Comparison of ENCODE assay signal across 28 mouse cellular contexts in the genomic region with DNA sequence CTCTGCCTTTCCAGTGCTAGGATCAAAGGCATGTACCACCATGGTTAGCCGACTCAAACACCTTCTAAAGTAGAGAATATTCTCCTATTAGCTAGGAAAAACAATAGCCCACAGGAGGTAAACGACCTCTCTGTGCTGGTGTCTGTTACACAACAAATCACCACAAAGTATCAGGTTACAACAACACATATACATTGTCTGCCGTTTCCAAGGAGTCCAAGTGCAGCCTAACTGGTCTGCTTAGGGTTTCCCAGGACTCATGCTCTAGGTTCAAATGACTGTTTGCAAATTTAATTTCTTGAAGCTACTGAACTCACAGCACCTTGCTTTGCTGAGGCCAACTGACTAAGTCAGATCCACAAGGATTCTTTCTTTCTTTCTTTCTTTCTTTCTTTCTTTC. TPM values are rescaled to one million over a fixed set of nuclear protein-coding genes. Genes with fewer than 3 reads are reported as not detected.
DNase-seq lines count a peak whose midpoint lies in the region; ATAC-seq lines count a peak whose summit lies in the region.
"Had no signal": no experiment of that assay in that cellular context is flagged by ENCODE, and none has a peak within 500 bp of the region (broad histone marks: within the 10 kb centered on the region; RNA-seq: fewer than 3 reads in every experiment).

No protein-coding gene starts in this region.

- peak overlapping the region; percentile 70; the same call in 1 of the 2 replicates for H3K27ac ChIP-seq in kidney, embryonic 15.5 days
- H3K27ac ChIP-seq in limb, embryonic 11.5 days (replicated peaks; ENCODE audit: low read depth, low read length) = no peak overlapping the region
- H3K27ac ChIP-seq: embryonic facial prominence, embryonic 12.5 days; forebrain, embryonic 13.5 days; heart, embryonic 15.5 days; hindbrain, embryonic 15.5 days; limb, embryonic 12.5 days; liver, embryonic 12.5 days; midbrain, embryonic 13.5 days; neural tube, embryonic 12.5 days had no signal

- peak; percentile 72 for ATAC-seq in kidney, embryonic 15.5 days (replicated peaks; ENCODE audit: low FRiP score)
- peak; percentile 60; the same call in 1 of the 2 replicates for ATAC-seq in limb, embryonic 11.5 days (ENCODE audit: insufficient number of reproducible peaks, low FRiP score, low TSS enrichment, low read depth)
- ATAC-seq: forebrain, embryonic 13.5 days; liver, embryonic 12.5 days; midbrain, embryonic 13.5 days had no signal

- intact Hi-C loops in heart, postnatal 10 days (cut with DNase I) = no loop called here

- no peak overlapping the region for H3K4me3 ChIP-seq in kidney, embryonic 15.5 days (replicated peaks)
- H3K4me3 ChIP-seq in limb, embryonic 11.5 days (ENCODE audit: low read depth, low read length) = no peak overlapping the region
- H3K4me3 ChIP-seq: embryonic facial prominence, embryonic 12.5 days; erythroblast, embryonic 14.5 days; forebrain, embryonic 13.5 days; heart, embryonic 15.5 days; hindbrain, embryonic 15.5 days; limb, embryonic 12.5 days; liver, embryonic 12.5 days; midbrain, embryonic 13.5 days; neural tube, embryonic 12.5 days had no signal

- H3K27me3 ChIP-seq in kidney, embryonic 15.5 days = peaks cover 2% of the 10 kb centered on the region
- 0 out of 2 replicates have a peak, but pooled peaks cover 4% of the 10 kb centered on the region for H3K27me3 ChIP-seq in limb, embryonic 11.5 days (ENCODE audit: control insufficient read depth, insufficient read depth, low read length)

- peaks cover 16% of the 10 kb centered on the region for H3K36me3 ChIP-seq in kidney, embryonic 15.5 days
- no peaks in the 10 kb centered on the region for H3K36me3 ChIP-seq in limb, embryonic 11.5 days (ENCODE audit: control insufficient read depth, insufficient read depth, low read length)
- H3K36me3 ChIP-seq: hindbrain, embryonic 15.5 days; midbrain, embryonic 13.5 days; neural tube, embryonic 12.5 days had no signal

- H3K9ac ChIP-seq in kidney, embryonic 15.5 days = no peak overlapping the region
- H3K9ac ChIP-seq in limb, embryonic 11.5 days (ENCODE audit: low read length) = no peak overlapping the region
- H3K9ac ChIP-seq: embryonic facial prominence, embryonic 12.5 days; forebrain, embryonic 13.5 days; heart, embryonic 15.5 days; hindbrain, embryonic 15.5 days; limb, embryonic 12.5 days; liver, embryonic 12.5 days; midbrain, embryonic 13.5 days; neural tube, embryonic 12.5 days had no signal

- WGBS in kidney, embryonic 15.5 days = 1% methylated on average over 3 of the region's 3 CpGs
- WGBS in limb, embryonic 11.5 days = 3% methylated on average over 3 of the region's 3 CpGs

- DNase-seq in kidney, adult 8-10 months = no peak
- peak; percentile 49 for DNase-seq in 416B (ENCODE audit: low read depth)
- peak; percentile 52 for DNase-seq in NIH3T3 (ENCODE audit: low read depth)
- no peak for DNase-seq in limb, embryonic 11.5 days (ENCODE audit: low spot score)
- no peak for DNase-seq in adrenal gland, adult 18-20 months (ENCODE audit: low spot score in 2 of 2)
- no peak for DNase-seq in heart, postnatal 10 days
- DNase-seq: adrenal gland, postnatal 25 days; cerebellum, adult 9-10 months; gastrocnemius, postnatal 36 days; lung, adult 2 months; lung, postnatal 14 days; right cerebral cortex, postnatal 14 days had no signal

- no peak overlapping the region for H3K4me2 ChIP-seq in kidney, embryonic 15.5 days
- H3K4me2 ChIP-seq in limb, embryonic 11.5 days (ENCODE audit: low read depth, severe bottlenecking) = no peak overlapping the region
- H3K4me2 ChIP-seq: embryonic facial prominence, embryonic 12.5 days; forebrain, embryonic 13.5 days; heart, embryonic 15.5 days; hindbrain, embryonic 15.5 days; limb, embryonic 12.5 days; liver, embryonic 12.5 days; midbrain, embryonic 13.5 days; neural tube, embryonic 12.5 days had no signal

- H3K4me1 ChIP-seq in kidney, embryonic 15.5 days = peaks cover 23% of the 10 kb centered on the region
- 0 out of 2 replicates have a peak, but pooled peaks cover 5% of the 10 kb centered on the region for H3K4me1 ChIP-seq in limb, embryonic 11.5 days (ENCODE audit: control insufficient read depth, insufficient read depth, low read length)
- H3K4me1 ChIP-seq: heart, embryonic 15.5 days; hindbrain, embryonic 15.5 days; liver, embryonic 12.5 days; midbrain, embryonic 13.5 days; neural tube, embryonic 12.5 days had no signal

- no peaks in the 10 kb centered on the region for H3K9me3 ChIP-seq in kidney, embryonic 15.5 days (replicated peaks)
- no peaks in the 10 kb centered on the region for H3K9me3 ChIP-seq in limb, embryonic 11.5 days (ENCODE audit: control insufficient read depth, low read length)
- H3K9me3 ChIP-seq: embryonic facial prominence, embryonic 12.5 days; forebrain, embryonic 13.5 days; heart, embryonic 15.5 days; hindbrain, embryonic 15.5 days; limb, embryonic 12.5 days; liver, embryonic 12.5 days; midbrain, embryonic 13.5 days; neural tube, embryonic 12.5 days had no signal

RNA-seq across cellular contexts. Expression of gene Matn4, which starts 14.5 kb away (rescaled TPM):
- 1.1 and 2.4 TPM in 2 replicates for polyA plus RNA-seq in kidney, embryonic 15.5 days (2015; fragmentation: Nextera tagmentation; extraction: Ambion mirVana)
- 2.7 and 3.6 TPM in 2 replicates for polyA plus RNA-seq in limb, embryonic 11.5 days (2014; fragmentation: Nextera tagmentation; extraction: Ambion mirVana)
- 1 to 10 TPM in 1 of 2 experiments, under 1 TPM in 1; 0.76 to 1.7 TPM for total RNA-seq in adrenal gland, adult 18-20 months (2021)
- 1 to 10 TPM; 1.2 to 2.3 TPM for total RNA-seq in heart, postnatal 10 days (2021)
- total RNA-seq: common myeloid progenitor, adult 5-6 weeks; hematopoietic stem cell, adult 5-6 weeks; megakaryocyte progenitor cell, adult 5-6 weeks had no signal
- polyA plus RNA-seq: erythroblast, embryonic 14.5 days had no signal

RNA-seq across cellular contexts. Expression of gene Rbpjl, which starts 16.5 kb away (rescaled TPM):
- polyA plus RNA-seq in kidney, embryonic 15.5 days (2015; fragmentation: Nextera tagmentation; extraction: Ambion mirVana) = 0.05 and 0.08 TPM in 2 replicates
- 0.04 and 0.16 TPM in 2 replicates for polyA plus RNA-seq in limb, embryonic 11.5 days (2014; fragmentation: Nextera tagmentation; extraction: Ambion mirVana)
- not detected for total RNA-seq in adrenal gland, adult 18-20 months (2021)
- total RNA-seq in heart, postnatal 10 days (2021) = not detected
- total RNA-seq: adrenal gland, postnatal 25 days; common myeloid progenitor, adult 5-6 weeks; gastrocnemius, adult 18-20 months; gastrocnemius, postnatal 36 days; heart, adult 8-10 months; hematopoietic stem cell, adult 5-6 weeks; megakaryocyte progenitor cell, adult 5-6 weeks had no signal
- polyA plus RNA-seq: erythroblast, embryonic 14.5 days; forebrain, embryonic 13.5 days; liver, embryonic 12.5 days; midbrain, embryonic 13.5 days; thymus, postnatal 0 days had no signal

RNA-seq across cellular contexts. Expression of gene Sdc4, which starts 24.2 kb away (rescaled TPM):
- polyA plus RNA-seq in kidney, embryonic 15.5 days (2015; fragmentation: Nextera tagmentation; extraction: Ambion mirVana) = 149 and 161 TPM in 2 replicates
- 22.6 and 23.6 TPM in 2 replicates for polyA plus RNA-seq in limb, embryonic 11.5 days (2014; fragmentation: Nextera tagmentation; extraction: Ambion mirVana)
- 100 to 1,000 TPM; 133 to 150 TPM for total RNA-seq in adrenal gland, adult 18-20 months (2021)
- 10 to 100 TPM; 24.3 to 39.3 TPM for total RNA-seq in heart, postnatal 10 days (2021)
- total RNA-seq: megakaryocyte progenitor cell, adult 5-6 weeks had no signal

RNA-seq across cellular contexts. Expression of gene Slpi, which starts 30.6 kb away (rescaled TPM):
- polyA plus RNA-seq in kidney, embryonic 15.5 days (2015; fragmentation: Nextera tagmentation; extraction: Ambion mirVana) = 2.4 and 2.7 TPM in 2 replicates
- 0.43 and 0.76 TPM in 2 replicates for polyA plus RNA-seq in limb, embryonic 11.5 days (2014; fragmentation: Nextera tagmentation; extraction: Ambion mirVana)
- 10 to 100 TPM; 21.8 to 45.7 TPM for total RNA-seq in adrenal gland, adult 18-20 months (2021)
- total RNA-seq in heart, postnatal 10 days (2021) = under 1 TPM; 0.45 to 0.77 TPM
- polyA plus RNA-seq: erythroblast, embryonic 14.5 days; forebrain, embryonic 13.5 days; neural tube, embryonic 12.5 days had no signal

RNA-seq across cellular contexts. Expression of gene Sys1, which starts 37.3 kb away (rescaled TPM):
- 59.2 and 64.2 TPM in 2 replicates for polyA plus RNA-seq in kidney, embryonic 15.5 days (2015; fragmentation: Nextera tagmentation; extraction: Ambion mirVana)
- 52.6 and 53.6 TPM in 2 replicates for polyA plus RNA-seq in limb, embryonic 11.5 days (2014; fragmentation: Nextera tagmentation; extraction: Ambion mirVana)
- 10 to 100 TPM; 28.7 to 33.3 TPM for total RNA-seq in adrenal gland, adult 18-20 months (2021)
- 10 to 100 TPM; 21.3 to 25.1 TPM for total RNA-seq in heart, postnatal 10 days (2021)

Comparison
In these comparisons a context has a peak if more than half of its experiments do, and no peak if none do; other contexts are left out.
1. DNase-seq: peak in 416B (single experiment) and NIH3T3 (single experiment); none in kidney, adult 8-10 months (0 of 2), limb, embryonic 11.5 days (single experiment), adrenal gland, adult 18-20 months (0 of 2) and heart, postnatal 10 days (0 of 2).